Mouse (Mus musculus) liver, embryonic 11.5 days (tissue): ENCODE data around the gene Endog. TPM values are rescaled to one million over a fixed set of nuclear protein-coding genes. Genes with fewer than 3 reads are reported as not detected.
"Not testable (repeated sequence)": the region's sequence is repeated elsewhere in the genome, so short reads cannot be mapped to it uniquely, and the experiment has no call there.

ENCODE experiments used
- ATAC-seq: fragments of 200-750 bp; cut with Nextera tagmentation; replicated peaks from 2 replicates; pipeline ENCODE4 v1.8.0; 2017; ENCODE audit warnings: moderate number of reproducible peaks, mild to moderate bottlenecking, moderate TSS enrichment, moderate library complexity; ENCODE audit not compliant: low FRiP score
- DNase-seq: peaks from one replicate; pipeline ENCODE4 v3.0.0-alpha.2; 2017; ENCODE audit warnings: low spot score
- H3K27ac ChIP-seq: fragments of 300-500 bp; sonication (generic); 2 replicates; pipeline ENCODE4 v1.5.1; 2014; ENCODE audit warnings: mild to moderate bottlenecking, low read depth, low read length, control low read depth
- H3K27me3 ChIP-seq: fragments of 300-500 bp; sonication (generic); replicated peaks from 2 replicates; pipeline ENCODE4 v1.6.1; 2014; ENCODE audit warnings: low read length, mixed read lengths; ENCODE audit not compliant: control insufficient read depth, insufficient read depth
- H3K36me3 ChIP-seq: fragments of 300-500 bp; sonication (generic); 2 replicates; pipeline ENCODE4 v1.6.1; 2014; ENCODE audit warnings: mild to moderate bottlenecking, low read length, moderate library complexity, mixed read lengths; ENCODE audit not compliant: control insufficient read depth, insufficient read depth
- H3K4me1 ChIP-seq: fragments of 300-500 bp; sonication (generic); replicated peaks from 2 replicates; pipeline ENCODE4 v1.6.1; 2014; ENCODE audit warnings: low read length, mixed read lengths; ENCODE audit not compliant: control insufficient read depth, insufficient read depth
- H3K4me2 ChIP-seq: fragments of 300-500 bp; sonication (generic); 2 replicates; pipeline ENCODE4 v1.6.1; 2014; ENCODE audit warnings: mild to moderate bottlenecking, control low read depth, moderate library complexity
- H3K4me3 ChIP-seq: fragments of 300-500 bp; sonication (generic); 2 replicates; pipeline ENCODE4 v1.5.1; 2014; ENCODE audit warnings: low read depth, low read length, control low read depth
- H3K9ac ChIP-seq: fragments of 300-500 bp; sonication (generic); 2 replicates; pipeline ENCODE4 v1.6.1; 2014; ENCODE audit warnings: low read depth, low read length, control low read depth
- H3K9me3 ChIP-seq: fragments of 300-500 bp; sonication (generic); 2 replicates; pipeline ENCODE4 v1.6.1; 2016; ENCODE audit warnings: low read length, inconsistent platforms, mixed read lengths; ENCODE audit not compliant: control insufficient read depth
- WGBS: fragments of 180-500 bp; shearing (Covaris S2); extraction: QIAGEN DNeasy Blood & Tissue Kit; methylation state at CpG from one replicate; pipeline ENCODE4 v1.1.7; 2014; 5-methylcytosine and 5-hydroxymethylcytosine counted together
- polyA plus RNA-seq: library from polyadenylated mRNA; unstranded; fragments of >200 nt; fragmentation: Nextera tagmentation; extraction: Ambion mirVana; gene quantifications from 2 replicates; pipeline ENCODE4 v1.2.1, GENCODE M21; 2014

Gene Endog
- polyA plus RNA-seq, 1 experiment from 2014 or later, result 29.1 TPM

- Histone ChIP-seq H3K4me1 (no peaks in the 10 kb centered on the region), H3K36me3 (peaks cover 17% of the 10 kb centered on the region), H3K27me3 (no peaks in the 10 kb centered on the region), H3K9ac (no peak overlapping the region), H3K9me3 (no peaks in the 10 kb centered on the region), H3K4me3 (no peak overlapping the region), H3K27ac (no peak overlapping the region), H3K4me2 (no peak overlapping the region)
- DNase-seq (no peak), ATAC-seq (no peak)
- WGBS, result 84% methylated on average over 8 of the region's 8 CpGs
Observed at GRCm38 (mm10) chr2:30152616-30153015, 18.7 kb upstream of the Endog start.

GRCm38 (mm10) chr2:30159871-30160270, 11.4 kb upstream of the Endog start:
- H3K9ac ChIP-seq, H3K27ac ChIP-seq, H3K4me3 ChIP-seq, H3K4me2 ChIP-seq, ATAC-seq, H3K36me3 ChIP-seq, H3K9me3 ChIP-seq, H3K27me3 ChIP-seq, DNase-seq, H3K4me1 ChIP-seq: not testable (repeated sequence)
- WGBS, result 89% methylated on average over 8 of the region's 10 CpGs

- no peaks in the 10 kb centered on the region for H3K36me3 ChIP-seq
- H3K9me3 ChIP-seq, result peaks cover 11% of the 10 kb centered on the region
- no peaks in the 10 kb centered on the region for H3K4me1 ChIP-seq
- ATAC-seq (no peak), DNase-seq (no peak)
- no peak overlapping the region for H3K4me2 ChIP-seq
- H3K27ac ChIP-seq, result no peak overlapping the region
- H3K9ac ChIP-seq, result no peak overlapping the region
- no peak overlapping the region for H3K4me3 ChIP-seq
- H3K27me3 ChIP-seq, result no peaks in the 10 kb centered on the region
Observed at GRCm38 (mm10) chr2:30161809-30162208, 9.5 kb upstream of the Endog start.

- H3K4me1 ChIP-seq, result no peaks in the 10 kb centered on the region
- no peaks in the 10 kb centered on the region for H3K36me3 ChIP-seq
- no peak for DNase-seq
- no peak for ATAC-seq
- H3K27me3 ChIP-seq, result no peaks in the 10 kb centered on the region
- H3K9ac ChIP-seq, result no peak overlapping the region
- WGBS, result 48% methylated on average over 9 of the region's 9 CpGs
- no peak overlapping the region for H3K4me2 ChIP-seq
- no peak overlapping the region for H3K27ac ChIP-seq
- H3K4me3 ChIP-seq, result no peak overlapping the region
- H3K9me3 ChIP-seq, result peaks cover 12% of the 10 kb centered on the region
Observed at GRCm38 (mm10) chr2:30164340-30164932, 6.9 kb upstream of the Endog start.

GRCm38 (mm10) chr2:30166677-30167076, 4.6 kb upstream of the Endog start:
- no peaks in the 10 kb centered on the region for H3K36me3 ChIP-seq
- H3K9me3 ChIP-seq, result peaks cover 12% of the 10 kb centered on the region
- no peak for ATAC-seq
- no peak overlapping the region for H3K27ac ChIP-seq
- no peak overlapping the region for H3K4me2 ChIP-seq
- H3K27me3 ChIP-seq, result no peaks in the 10 kb centered on the region
- H3K9ac ChIP-seq, result no peak overlapping the region
- H3K4me3 ChIP-seq, result no peak overlapping the region
- no peaks in the 10 kb centered on the region for H3K4me1 ChIP-seq
- DNase-seq, result no peak
- WGBS, result 57% methylated on average over 4 of the region's 4 CpGs

GRCm38 (mm10) chr2:30171997-30172382, 697 bp downstream of the Endog start:
- WGBS, result 2% methylated on average over 19 of the region's 19 CpGs
- ATAC-seq (peak; percentile 6; the same call in 1 of the 2 replicates), DNase-seq (no peak)

GRCm38 (mm10) chr2:30173541-30174240, 2.4 kb downstream of the Endog start:
- Histone ChIP-seq H3K27ac (0 out of 2 replicates have a peak overlapping the region, but pooled peaks have one; percentile 6), H3K4me2 (no peak overlapping the region), H3K36me3 (peaks cover 43% of the 10 kb centered on the region), H3K9ac (no peak overlapping the region), H3K9me3 (no peaks in the 10 kb centered on the region), H3K4me1 (peaks cover 20% of the 10 kb centered on the region), H3K4me3 (no peak overlapping the region), H3K27me3 (no peaks in the 10 kb centered on the region)
- ATAC-seq (no peak), DNase-seq (no peak)
- 94% methylated on average over 20 of the region's 20 CpGs for WGBS

More at GRCm38 (mm10) chr2:30171997-30172382, 697 bp downstream of the Endog start:
- Histone ChIP-seq H3K9ac (peak overlapping the region; percentile 68), H3K4me1 (peaks cover 12% of the 10 kb centered on the region), H3K27me3 (no peaks in the 10 kb centered on the region), H3K27ac (peak overlapping the region; percentile 82), H3K36me3 (peaks cover 38% of the 10 kb centered on the region), H3K4me2 (peak overlapping the region; percentile 99), H3K4me3 (peak overlapping the region; percentile 72), H3K9me3 (0 out of 2 replicates have a peak, but pooled peaks cover under 1% of the 10 kb centered on the region)

GRCm38 (mm10) chr2:30175897-30176296, 4.6 kb downstream of the Endog start:
- Histone ChIP-seq H3K9me3 (no peaks in the 10 kb centered on the region), H3K27me3 (no peaks in the 10 kb centered on the region), H3K4me2 (no peak overlapping the region), H3K4me3 (no peak overlapping the region), H3K27ac (no peak overlapping the region), H3K9ac (no peak overlapping the region), H3K36me3 (peaks cover 43% of the 10 kb centered on the region), H3K4me1 (peaks cover 20% of the 10 kb centered on the region)
- ATAC-seq, result no peak
- WGBS, result 78% methylated on average over 8 of the region's 8 CpGs
- no peak for DNase-seq

GRCm38 (mm10) chr2:30176561-30176960, 5.3 kb downstream of the Endog start:
- peak overlapping the region; percentile 87 for H3K4me3 ChIP-seq
- H3K9me3 ChIP-seq, result no peaks in the 10 kb centered on the region
- DNase-seq (no peak), ATAC-seq (no peak)
- peaks cover 20% of the 10 kb centered on the region for H3K4me1 ChIP-seq
- peaks cover 43% of the 10 kb centered on the region for H3K36me3 ChIP-seq
- 93% methylated on average over 2 of the region's 2 CpGs for WGBS
- no peak overlapping the region for H3K9ac ChIP-seq
- no peak overlapping the region for H3K27ac ChIP-seq
- H3K27me3 ChIP-seq, result no peaks in the 10 kb centered on the region
- H3K4me2 ChIP-seq, result peak overlapping the region; percentile 89
